7 mouse cellular contexts compared by ENCODE assay signal in genomic region chr10:93640953-93641820, GRCm38 (mm10). TPM values are rescaled to one million over a fixed set of nuclear protein-coding genes. Genes with fewer than 3 reads are reported as not detected.
DNase-seq lines count a peak whose midpoint lies in the region; ATAC-seq and TF ChIP-seq lines count a peak whose summit lies in the region.

No protein-coding gene starts in this region.

- no peak overlapping the region for H3K9ac ChIP-seq in CH12.LX (ENCODE audit: insufficient read depth, low read depth)
- H3K9ac ChIP-seq in embryonic facial prominence, embryonic 13.5 days, result peak overlapping the region; percentile 82
- peak overlapping the region; percentile 88 for H3K9ac ChIP-seq in heart, embryonic 13.5 days
- H3K9ac ChIP-seq in kidney, embryonic 15.5 days, result peak overlapping the region; percentile 55

- under 1% methylated on average over 64 of the region's 73 CpGs for WGBS in embryonic facial prominence, embryonic 13.5 days
- under 1% methylated on average over 59 of the region's 73 CpGs for WGBS in heart, embryonic 13.5 days
- WGBS in kidney, embryonic 15.5 days, result under 1% methylated on average over 50 of the region's 73 CpGs

- no peak for TF ChIP-seq EP300 in CH12.LX (IDR thresholded peaks at IDR 0.05; ENCODE audit: low read length)

- ATAC-seq in embryonic facial prominence, embryonic 13.5 days (ENCODE audit: insufficient number of reproducible peaks, insufficient read depth, low FRiP score, low TSS enrichment, low read depth), result peak; percentile 59
- ATAC-seq in heart, embryonic 13.5 days (ENCODE audit: extremely low read depth, insufficient number of reproducible peaks, low FRiP score, low TSS enrichment), result peak; percentile 31; the same call in 1 of the 2 replicates
- ATAC-seq in kidney, embryonic 15.5 days (replicated peaks; ENCODE audit: low FRiP score), result peak; percentile 71

- TF ChIP-seq CTCF in CH12.LX (conservative IDR thresholded peaks at IDR 0.05 in 1 of 2, IDR thresholded peaks at IDR 0.05 in 1 of 2; ENCODE audit: low read depth in 2 of 2, low read length in 2 of 2), result no peak

- no peaks in the 10 kb centered on the region for H3K4me1 ChIP-seq in CH12.LX (ENCODE audit: control insufficient read depth in 1 of 2, insufficient read depth in 2 of 2)
- peaks cover 18% of the 10 kb centered on the region for H3K4me1 ChIP-seq in embryonic facial prominence, embryonic 13.5 days
- H3K4me1 ChIP-seq in heart, embryonic 13.5 days, result peaks cover 33% of the 10 kb centered on the region
- H3K4me1 ChIP-seq in kidney, embryonic 15.5 days, result peaks cover 20% of the 10 kb centered on the region

- no peak overlapping the region for H3K27ac ChIP-seq in CH12.LX (ENCODE audit: insufficient read depth, low read depth)
- H3K27ac ChIP-seq in embryonic facial prominence, embryonic 13.5 days, result peak overlapping the region; percentile 39; the same call in 1 of the 2 replicates
- H3K27ac ChIP-seq in heart, embryonic 13.5 days (replicated peaks), result peak overlapping the region; percentile 24; the same call in 1 of the 2 replicates
- no peak overlapping the region for H3K27ac ChIP-seq in kidney, embryonic 15.5 days

- DNase-seq in CH12.LX (ENCODE audit: extremely low read depth), result no peak
- peak; percentile 70 for DNase-seq in adrenal gland, adult 2 months
- peak; percentile 51 for DNase-seq in lung, postnatal 14 days
- peak; percentile 69 for DNase-seq in retina, embryonic 14.5 days (ENCODE audit: low spot score)

- H3K9me3 ChIP-seq in CH12.LX (replicated peaks; ENCODE audit: low read length), result peaks cover 2% of the 10 kb centered on the region
- H3K9me3 ChIP-seq in embryonic facial prominence, embryonic 13.5 days, result no peaks in the 10 kb centered on the region
- no peaks in the 10 kb centered on the region for H3K9me3 ChIP-seq in heart, embryonic 13.5 days
- H3K9me3 ChIP-seq in kidney, embryonic 15.5 days (replicated peaks), result no peaks in the 10 kb centered on the region

- H3K4me2 ChIP-seq in CH12.LX (ENCODE audit: insufficient read depth, low read depth, poor library complexity, severe bottlenecking), result 0 out of 2 replicates have a peak overlapping the region, but pooled peaks have one; percentile 0
- peak overlapping the region; percentile 99 for H3K4me2 ChIP-seq in embryonic facial prominence, embryonic 13.5 days
- peak overlapping the region; percentile 99 for H3K4me2 ChIP-seq in heart, embryonic 13.5 days
- H3K4me2 ChIP-seq in kidney, embryonic 15.5 days, result peak overlapping the region; percentile 96

- peak overlapping the region in 1 of 3 experiments; percentile 20 for H3K4me3 ChIP-seq in CH12.LX (replicated peaks in 1 of 3; ENCODE audit: low read depth in 2 of 3, low read length in 2 of 3, poor library complexity in 1 of 3)
- peak overlapping the region; percentile 76 for H3K4me3 ChIP-seq in embryonic facial prominence, embryonic 13.5 days
- H3K4me3 ChIP-seq in heart, embryonic 13.5 days, result peak overlapping the region; percentile 77
- peak overlapping the region; percentile 56 for H3K4me3 ChIP-seq in kidney, embryonic 15.5 days (replicated peaks)

- in situ Hi-C loops in CH12.LX (cut with MboI; ENCODE audit: low pct_ligation_motif_present, low pct_unique_long_range_greater_than_20kb, low sequenced_read_pairs), result no loop called here

- no peaks in the 10 kb centered on the region for H3K79me2 ChIP-seq in CH12.LX (replicated peaks; ENCODE audit: control insufficient read depth, extremely low read depth, insufficient read depth, poor library complexity, severe bottlenecking)

- H3K36me3 ChIP-seq in CH12.LX (replicated peaks in 1 of 2; ENCODE audit: control insufficient read depth in 1 of 2, insufficient read depth in 1 of 2, low read length in 1 of 2), result no peaks in the 10 kb centered on the region
- H3K36me3 ChIP-seq in embryonic facial prominence, embryonic 13.5 days, result no peaks in the 10 kb centered on the region
- no peaks in the 10 kb centered on the region for H3K36me3 ChIP-seq in heart, embryonic 13.5 days
- H3K36me3 ChIP-seq in kidney, embryonic 15.5 days, result no peaks in the 10 kb centered on the region

- dilution Hi-C loops in CH12.LX (cut with MboI; ENCODE audit: extremely low pct_ligation_motif_present, extremely low pct_unique_long_range_greater_than_20kb, low sequenced_read_pairs), result no loop called here

- no peak for TF ChIP-seq POLR2A in CH12.LX (IDR thresholded peaks at IDR 0.05; ENCODE audit: low read depth, low read length)

- peaks cover 8% of the 10 kb centered on the region for H3K27me3 ChIP-seq in CH12.LX (replicated peaks)
- H3K27me3 ChIP-seq in embryonic facial prominence, embryonic 13.5 days, result peaks cover 40% of the 10 kb centered on the region
- peaks cover 100% of the 10 kb centered on the region for H3K27me3 ChIP-seq in heart, embryonic 13.5 days (replicated peaks)
- H3K27me3 ChIP-seq in kidney, embryonic 15.5 days, result peaks cover 65% of the 10 kb centered on the region

- no peak for TF ChIP-seq RAD21 in CH12.LX (IDR thresholded peaks at IDR 0.05; ENCODE audit: low read depth, low read length)

TF ChIP-seq in CH12.LX, 34 proteins besides CTCF, POLR2A, EP300 and RAD21:
- TF ChIP-seq BHLHE40 (IDR thresholded peaks at IDR 0.05; ENCODE audit: low read depth, low read length), result no peak

RNA-seq across cellular contexts. Expression of gene Ntn4, which starts 0.7 kb away (rescaled TPM):
- not detected in 2 replicates for total RNA-seq in CH12.LX (2012; rRNA removed)
- not detected in 2 replicates for total RNA-seq in CH12.LX (2014; rRNA removed)
- polyA plus RNA-seq in CH12.LX (2012; ENCODE audit: insufficient read length, low read depth), result not detected in 2 replicates
- 10 to 100 TPM; 14.6 to 26.8 TPM for total RNA-seq in adrenal gland, adult 2 months (2021)
- 11.0 and 12.5 TPM in 2 replicates for polyA plus RNA-seq in adrenal gland, adult 2 months (2012; rRNA removed)
- polyA plus RNA-seq in embryonic facial prominence, embryonic 13.5 days (2015; fragmentation: Nextera tagmentation; extraction: Ambion mirVana), result 0.87 and 1.2 TPM in 2 replicates
- 0.82 and 1.3 TPM in 2 replicates for polyA plus RNA-seq in heart, embryonic 13.5 days (2015; fragmentation: Nextera tagmentation; extraction: Ambion mirVana)
- 0.69 and 0.93 TPM in 2 replicates for polyA plus RNA-seq in kidney, embryonic 15.5 days (2015; fragmentation: Nextera tagmentation; extraction: Ambion mirVana)

RNA-seq across cellular contexts. Expression of gene Snrpf, which starts 51.7 kb away (rescaled TPM):
- 184 and 191 TPM in 2 replicates for total RNA-seq in CH12.LX (2012; rRNA removed)
- total RNA-seq in CH12.LX (2014; rRNA removed), result 186 and 207 TPM in 2 replicates
- polyA plus RNA-seq in CH12.LX (2012; ENCODE audit: insufficient read length, low read depth), result 144 and 159 TPM in 2 replicates
- 10 to 100 TPM; 11.7 to 16.6 TPM for total RNA-seq in adrenal gland, adult 2 months (2021)
- 10.6 and 12.5 TPM in 2 replicates for polyA plus RNA-seq in adrenal gland, adult 2 months (2012; rRNA removed)
- polyA plus RNA-seq in embryonic facial prominence, embryonic 13.5 days (2015; fragmentation: Nextera tagmentation; extraction: Ambion mirVana), result 123 and 146 TPM in 2 replicates
- 70.7 and 82.9 TPM in 2 replicates for polyA plus RNA-seq in heart, embryonic 13.5 days (2015; fragmentation: Nextera tagmentation; extraction: Ambion mirVana)
- polyA plus RNA-seq in kidney, embryonic 15.5 days (2015; fragmentation: Nextera tagmentation; extraction: Ambion mirVana), result 139 TPM in 2 replicates

Comparison
In these comparisons a context has a peak if more than half of its experiments do, and no peak if none do; other contexts are left out.
1. H3K27ac ChIP-seq: peak in embryonic facial prominence, embryonic 13.5 days (single experiment) and heart, embryonic 13.5 days (single experiment); none in CH12.LX (single experiment) and kidney, embryonic 15.5 days (single experiment).
2. H3K4me2 ChIP-seq: peak in every context shown above with its lines; median percentile 99 in embryonic facial prominence, embryonic 13.5 days; 99 in heart, embryonic 13.5 days; 96 in kidney, embryonic 15.5 days; 0 in CH12.LX.
3. Peak in every context shown above with its lines, with median percentiles within 50 percentile points of each other: ATAC-seq.